Mouse (Mus musculus) testis, adult 2 months (tissue): Measurements from ENCODE around the gene Nav3.

Source experiments
- CTCF ChIP-seq: fragments of 200-500 bp; IDR thresholded peaks from 2 replicates; pipeline ENCODE4 v1.5.1; 2012; ENCODE audit warnings: low read depth, mild to moderate bottlenecking, inconsistent platforms, low read length, moderate library complexity; ENCODE audit not compliant: control insufficient read depth, insufficient read depth, insufficient replicate concordance
- POLR2A ChIP-seq: fragments of 200-500 bp; IDR thresholded peaks from 2 replicates; pipeline ENCODE4 v1.6.1; 2012; ENCODE audit warnings: low read depth, mild to moderate bottlenecking, inconsistent platforms, low read length, moderate library complexity; ENCODE audit not compliant: control insufficient read depth

DNA sequence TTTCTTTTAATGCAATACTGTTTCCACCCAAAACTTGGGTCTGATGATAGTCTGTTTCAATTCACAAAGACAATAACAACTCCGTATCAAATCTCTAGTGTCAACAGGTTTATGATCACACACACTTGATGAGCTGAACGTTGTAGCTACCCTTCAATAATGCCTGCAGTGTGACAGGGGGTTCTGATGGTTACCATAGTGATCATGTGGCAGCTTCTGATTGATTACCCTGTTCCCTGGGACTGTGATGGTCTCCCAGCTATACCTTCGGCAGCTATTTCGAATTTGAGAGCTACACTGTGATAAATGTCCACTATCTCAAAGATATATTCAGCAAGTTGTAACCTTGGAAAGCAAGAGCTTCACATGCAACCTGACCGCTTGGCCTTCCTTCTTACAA, 39.0 kb downstream of the Nav3 start:
- TF ChIP-seq POLR2A (no peak), CTCF (no peak)
